Mouse (Mus musculus): ENCODE measurements around the gene Edar. TPM values are rescaled to one million over a fixed set of nuclear protein-coding genes. Genes with fewer than 3 reads are reported as not detected.

Edar gene
- polyA plus RNA-seq, 1 experiment, result 0.52 TPM

DNA sequence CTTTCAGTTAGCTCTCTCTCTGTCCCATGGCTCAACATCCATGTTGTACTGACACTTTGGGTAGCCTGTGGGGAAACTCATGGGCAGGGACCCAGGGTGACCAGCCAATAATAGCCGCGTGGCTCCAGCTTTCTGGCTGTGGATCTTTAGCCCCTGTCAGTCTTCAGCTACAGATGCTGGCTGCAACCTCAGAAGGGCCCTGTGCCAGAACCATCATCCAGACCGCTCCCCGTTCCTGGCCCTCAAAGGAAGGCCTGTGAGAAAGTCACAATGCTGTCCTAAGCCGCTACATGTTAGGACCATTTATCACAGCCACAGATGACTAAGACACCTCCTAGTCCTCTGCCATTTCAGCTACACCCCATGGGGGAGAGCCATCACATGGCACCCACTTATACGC, 12.0 kb downstream of the Edar start:
- no peaks in the 10 kb centered on the region for H3K36me3 ChIP-seq (ENCODE audit: control insufficient read depth, insufficient read depth, low read length)
- no peaks in the 10 kb centered on the region for H3K27me3 ChIP-seq (ENCODE audit: control insufficient read depth, insufficient read depth, low read length)
- H3K27ac ChIP-seq (ENCODE audit: insufficient read depth, low read depth, low read length), result no peak overlapping the region
- TF ChIP-seq POLR2A (IDR thresholded peaks at IDR 0.05; ENCODE audit: low read depth, low read length), result no peak
- TF ChIP-seq CTCF (IDR thresholded peaks at IDR 0.05; ENCODE audit: extremely low read depth, insufficient read length, insufficient replicate concordance, low read depth, low read length), result no peak
- H3K4me3 ChIP-seq (ENCODE audit: low read depth, low read length), result no peak overlapping the region
- peaks cover 3% of the 10 kb centered on the region for H3K4me1 ChIP-seq (ENCODE audit: control insufficient read depth, insufficient read depth, insufficient read length, low read length)
- WGBS, result 82% methylated on average over 6 of the region's 6 CpGs

- H3K27me3 ChIP-seq (ENCODE audit: control insufficient read depth, insufficient read depth, low read length), result no peaks in the 10 kb centered on the region
- H3K27ac ChIP-seq (ENCODE audit: insufficient read depth, low read depth, low read length), result no peak overlapping the region
- H3K4me1 ChIP-seq (ENCODE audit: control insufficient read depth, insufficient read depth, insufficient read length, low read length), result peaks cover 9% of the 10 kb centered on the region
- H3K36me3 ChIP-seq (ENCODE audit: control insufficient read depth, insufficient read depth, low read length), result no peaks in the 10 kb centered on the region
- H3K4me3 ChIP-seq (ENCODE audit: low read depth, low read length), result no peak overlapping the region
- TF ChIP-seq CTCF (IDR thresholded peaks at IDR 0.05; ENCODE audit: extremely low read depth, insufficient read length, insufficient replicate concordance, low read depth, low read length) (no peak), POLR2A (IDR thresholded peaks at IDR 0.05; ENCODE audit: low read depth, low read length) (no peak)
- WGBS, result 30% methylated on average over 11 of the region's 11 CpGs
These were observed 16.0 kb downstream of the Edar start for GRCm38 (mm10) chr10:58659268-58659986.

- no peaks in the 10 kb centered on the region for H3K27me3 ChIP-seq (ENCODE audit: control insufficient read depth, insufficient read depth, low read length)
- TF ChIP-seq CTCF (IDR thresholded peaks at IDR 0.05; ENCODE audit: extremely low read depth, insufficient read length, insufficient replicate concordance, low read depth, low read length) (no peak), POLR2A (IDR thresholded peaks at IDR 0.05; ENCODE audit: low read depth, low read length) (no peak)
- no peak overlapping the region for H3K27ac ChIP-seq (ENCODE audit: insufficient read depth, low read depth, low read length)
- WGBS, result 11% methylated on average over 2 of the region's 2 CpGs
- peaks cover 10% of the 10 kb centered on the region for H3K4me1 ChIP-seq (ENCODE audit: control insufficient read depth, insufficient read depth, insufficient read length, low read length)
- H3K4me3 ChIP-seq (ENCODE audit: low read depth, low read length), result no peak overlapping the region
- no peaks in the 10 kb centered on the region for H3K36me3 ChIP-seq (ENCODE audit: control insufficient read depth, insufficient read depth, low read length)
These were observed 17.7 kb downstream of the Edar start for GRCm38 (mm10) chr10:58657731-58658130.

GRCm38 (mm10) chr10:58653679-58654078, 21.8 kb downstream of the Edar start:
- Histone ChIP-seq H3K27ac (ENCODE audit: insufficient read depth, low read depth, low read length) (no peak overlapping the region), H3K27me3 (ENCODE audit: control insufficient read depth, insufficient read depth, low read length) (no peaks in the 10 kb centered on the region), H3K4me1 (ENCODE audit: control insufficient read depth, insufficient read depth, insufficient read length, low read length) (peaks cover 18% of the 10 kb centered on the region), H3K36me3 (ENCODE audit: control insufficient read depth, insufficient read depth, low read length) (no peaks in the 10 kb centered on the region), H3K4me3 (ENCODE audit: low read depth, low read length) (no peak overlapping the region)
- WGBS, result 73% methylated on average over 3 of the region's 3 CpGs
- no peak for TF ChIP-seq CTCF (IDR thresholded peaks at IDR 0.05; ENCODE audit: extremely low read depth, insufficient read length, insufficient replicate concordance, low read depth, low read length)
- TF ChIP-seq POLR2A (IDR thresholded peaks at IDR 0.05; ENCODE audit: low read depth, low read length), result no peak

DNA sequence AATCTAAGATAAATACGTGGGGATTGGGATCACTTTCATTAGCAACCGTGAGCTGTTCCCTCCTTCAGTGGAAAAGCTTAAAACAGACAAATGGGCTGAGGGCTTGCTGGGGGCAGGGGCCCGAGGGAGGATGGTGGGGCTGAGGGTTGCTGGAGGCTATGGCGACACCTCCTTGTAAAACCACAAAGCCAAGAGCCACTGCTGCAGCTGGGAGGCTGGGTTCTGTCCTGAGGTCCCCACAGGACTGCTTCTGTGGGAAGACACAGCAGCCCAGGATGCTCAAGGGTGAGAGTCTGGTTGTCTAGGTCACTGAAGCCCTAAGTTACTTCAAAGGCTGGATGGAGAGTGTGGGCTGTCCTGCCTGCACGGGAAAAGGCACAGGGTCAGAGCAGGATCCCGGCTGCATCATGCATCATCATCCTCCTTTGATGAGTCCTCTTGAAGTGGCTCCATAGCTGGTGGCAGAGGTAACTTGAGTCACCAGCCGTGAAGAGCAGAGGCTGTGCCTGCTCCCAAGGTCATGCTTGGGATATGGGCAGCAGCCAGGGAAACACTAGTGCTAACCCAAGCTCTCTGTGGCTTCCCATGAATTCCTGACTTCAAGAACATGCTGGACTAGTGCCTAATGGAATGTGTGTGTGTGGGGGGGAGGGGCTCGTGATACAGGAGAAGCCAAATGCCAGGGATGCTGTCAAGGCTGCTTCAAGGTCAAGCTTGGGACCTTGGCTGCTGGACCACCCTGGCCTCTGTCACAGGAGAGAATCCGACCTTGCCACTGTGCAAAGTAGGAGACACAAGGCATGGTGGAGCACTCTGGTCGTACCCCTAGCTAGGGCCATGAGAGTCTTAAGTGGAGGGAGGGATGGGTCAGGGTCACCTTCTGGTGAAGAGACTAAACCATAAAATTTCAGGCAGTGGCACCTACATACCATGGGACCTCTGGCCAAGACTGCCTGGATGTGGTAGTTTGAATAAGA, 22.7 kb downstream of the Edar start:
- 36% methylated on average over 10 of the region's 10 CpGs for WGBS
- H3K27ac ChIP-seq (ENCODE audit: insufficient read depth, low read depth, low read length), result peak overlapping the region; percentile 18; the same call in 1 of the 2 replicates
- H3K4me3 ChIP-seq (ENCODE audit: low read depth, low read length), result no peak overlapping the region
- TF ChIP-seq CTCF (IDR thresholded peaks at IDR 0.05; ENCODE audit: extremely low read depth, insufficient read length, insufficient replicate concordance, low read depth, low read length), result no peak
- TF ChIP-seq POLR2A (IDR thresholded peaks at IDR 0.05; ENCODE audit: low read depth, low read length), result no peak
- H3K27me3 ChIP-seq (ENCODE audit: control insufficient read depth, insufficient read depth, low read length), result no peaks in the 10 kb centered on the region
- no peaks in the 10 kb centered on the region for H3K36me3 ChIP-seq (ENCODE audit: control insufficient read depth, insufficient read depth, low read length)
- peaks cover 13% of the 10 kb centered on the region for H3K4me1 ChIP-seq (ENCODE audit: control insufficient read depth, insufficient read depth, insufficient read length, low read length)

DNA sequence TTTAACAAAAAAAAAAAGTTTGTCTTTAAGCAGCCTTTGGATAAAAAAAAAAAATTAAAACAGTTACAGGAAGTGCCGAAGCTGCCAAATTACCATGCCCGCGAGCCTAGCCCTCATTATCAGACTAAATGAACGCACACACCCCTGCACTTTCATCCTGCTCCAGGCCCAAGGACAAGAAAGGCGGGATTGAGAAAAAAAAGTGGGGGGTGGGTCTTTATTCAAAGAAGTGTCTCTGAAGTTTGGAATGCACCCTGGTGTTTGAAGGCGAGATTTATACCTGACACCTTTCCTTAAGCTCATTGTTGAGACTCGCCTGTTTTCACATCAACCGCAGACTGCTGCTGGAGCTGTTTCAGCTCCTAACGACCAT, 23.4 kb downstream of the Edar start:
- TF ChIP-seq CTCF (IDR thresholded peaks at IDR 0.05; ENCODE audit: extremely low read depth, insufficient read length, insufficient replicate concordance, low read depth, low read length), result no peak
- TF ChIP-seq POLR2A (IDR thresholded peaks at IDR 0.05; ENCODE audit: low read depth, low read length), result no peak
- Histone ChIP-seq H3K4me3 (ENCODE audit: low read depth, low read length) (no peak overlapping the region), H3K27ac (ENCODE audit: insufficient read depth, low read depth, low read length) (peak overlapping the region; percentile 18; the same call in 1 of the 2 replicates), H3K4me1 (ENCODE audit: control insufficient read depth, insufficient read depth, insufficient read length, low read length) (peaks cover 12% of the 10 kb centered on the region), H3K36me3 (ENCODE audit: control insufficient read depth, insufficient read depth, low read length) (no peaks in the 10 kb centered on the region), H3K27me3 (ENCODE audit: control insufficient read depth, insufficient read depth, low read length) (no peaks in the 10 kb centered on the region)
- WGBS, result 4% methylated on average over 9 of the region's 9 CpGs

All from small intestine, adult 2 months (tissue).